Mouse (Mus musculus): ENCODE data around the gene Rab11fip2. TPM values are rescaled to one million over a fixed set of nuclear protein-coding genes. Genes with fewer than 3 reads are reported as not detected.
A peak's percentile ranks its signal among the peaks of the same experiment; 100 is the strongest.

Rab11fip2 gene
- polyA plus RNA-seq (2015; fragmentation: Nextera tagmentation; extraction: Ambion mirVana): 2.2 and 2.9 TPM in 2 replicates

GRCm38 (mm10) chr19:59943322-59943871 lies at the start of gene Rab11fip2:
Rab11fip2 (minus strand) TSS chr19:59943654.
- DNase-seq (ENCODE audit: low spot score): peak; percentile 93
- H3K4me2 ChIP-seq (replicated peaks; ENCODE audit: low read depth): peak within 1 kb of the TSS; percentile 72
- ATAC-seq (ENCODE audit: low FRiP score, low TSS enrichment): peak; percentile 98
- no peak for TF ChIP-seq CTCF (IDR thresholded peaks at IDR 0.05; ENCODE audit: low read depth)
- TF ChIP-seq EP300 (optimal IDR thresholded peaks at IDR 0.05): no peak
- 0% methylated on average over 29 of the region's 72 CpGs for WGBS
- H3K4me3 ChIP-seq (ENCODE audit: low read depth, low read length): peak within 1 kb of the TSS; percentile 85
- H3K27ac ChIP-seq (replicated peaks): peak within 1 kb of the TSS; percentile 92
- no peaks in the 10 kb centered on the region for H3K9me3 ChIP-seq (ENCODE audit: control insufficient read depth, low read length)
- peak within 1 kb of the TSS; percentile 94 for H3K9ac ChIP-seq (ENCODE audit: low read length)
- no peaks in the 10 kb centered on the region for H3K4me1 ChIP-seq (replicated peaks; ENCODE audit: control insufficient read depth, insufficient read depth)
- H3K36me3 ChIP-seq (ENCODE audit: control insufficient read depth, insufficient read depth, low read length): no peaks in the 10 kb centered on the region
- H3K27me3 ChIP-seq (ENCODE audit: control insufficient read depth, insufficient read depth, low read length): no peaks in the 10 kb centered on the region

DNA sequence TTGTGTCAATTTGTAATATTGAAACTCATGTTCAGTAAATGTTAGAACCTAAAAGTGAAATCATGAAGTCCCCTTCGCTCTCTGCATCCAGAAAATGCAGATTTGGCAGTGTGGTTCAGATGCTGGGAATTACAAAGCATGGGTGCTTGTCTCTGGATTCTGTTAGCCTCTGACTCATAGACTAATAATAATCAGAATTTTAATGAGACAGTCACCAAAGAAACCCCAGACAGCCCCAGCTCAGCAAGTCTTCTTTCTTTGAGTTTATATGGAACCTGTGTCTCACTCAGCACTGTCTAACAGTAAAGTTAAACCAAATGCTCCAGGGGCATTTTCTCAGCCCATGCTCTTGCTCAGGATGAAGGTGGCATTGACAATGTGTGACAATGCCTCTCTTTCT lies 38.1 kb upstream of the Rab11fip2 start:
- Histone ChIP-seq H3K9me3 (ENCODE audit: control insufficient read depth, low read length) (no peaks in the 10 kb centered on the region), H3K27me3 (ENCODE audit: control insufficient read depth, insufficient read depth, low read length) (no peaks in the 10 kb centered on the region), H3K9ac (ENCODE audit: low read length) (no peak overlapping the region), H3K4me1 (replicated peaks; ENCODE audit: control insufficient read depth, insufficient read depth) (no peaks in the 10 kb centered on the region), H3K4me3 (ENCODE audit: low read depth, low read length) (no peak overlapping the region), H3K36me3 (ENCODE audit: control insufficient read depth, insufficient read depth, low read length) (no peaks in the 10 kb centered on the region), H3K27ac (replicated peaks) (no peak overlapping the region), H3K4me2 (replicated peaks; ENCODE audit: low read depth) (no peak overlapping the region)
- ATAC-seq (ENCODE audit: low FRiP score, low TSS enrichment) (no peak), DNase-seq (ENCODE audit: low spot score) (no peak)
- TF ChIP-seq EP300 (optimal IDR thresholded peaks at IDR 0.05): no peak
- no peak for TF ChIP-seq CTCF (IDR thresholded peaks at IDR 0.05; ENCODE audit: low read depth)
- WGBS: 79% methylated on average over 1 of the region's 1 CpGs

GRCm38 (mm10) chr19:59954936-59955335 lies 11.5 kb upstream of the Rab11fip2 start:
- Histone ChIP-seq H3K4me2 (replicated peaks; ENCODE audit: low read depth) (no peak overlapping the region), H3K4me1 (replicated peaks; ENCODE audit: control insufficient read depth, insufficient read depth) (no peaks in the 10 kb centered on the region), H3K9me3 (ENCODE audit: control insufficient read depth, low read length) (no peaks in the 10 kb centered on the region), H3K36me3 (ENCODE audit: control insufficient read depth, insufficient read depth, low read length) (no peaks in the 10 kb centered on the region), H3K27me3 (ENCODE audit: control insufficient read depth, insufficient read depth, low read length) (no peaks in the 10 kb centered on the region), H3K9ac (ENCODE audit: low read length) (no peak overlapping the region), H3K27ac (replicated peaks) (no peak overlapping the region), H3K4me3 (ENCODE audit: low read depth, low read length) (no peak overlapping the region)
- ATAC-seq (ENCODE audit: low FRiP score, low TSS enrichment) (no peak), DNase-seq (ENCODE audit: low spot score) (no peak)
- no peak for TF ChIP-seq EP300 (optimal IDR thresholded peaks at IDR 0.05)
- TF ChIP-seq CTCF (IDR thresholded peaks at IDR 0.05; ENCODE audit: low read depth): no peak
- 74% methylated on average over 3 of the region's 3 CpGs for WGBS

GRCm38 (mm10) chr19:59949731-59950130 lies 6.3 kb upstream of the Rab11fip2 start:
- Histone ChIP-seq H3K4me2 (replicated peaks; ENCODE audit: low read depth) (no peak overlapping the region), H3K9ac (ENCODE audit: low read length) (no peak overlapping the region), H3K36me3 (ENCODE audit: control insufficient read depth, insufficient read depth, low read length) (no peaks in the 10 kb centered on the region), H3K4me1 (replicated peaks; ENCODE audit: control insufficient read depth, insufficient read depth) (no peaks in the 10 kb centered on the region), H3K27me3 (ENCODE audit: control insufficient read depth, insufficient read depth, low read length) (no peaks in the 10 kb centered on the region), H3K27ac (replicated peaks) (no peak overlapping the region), H3K4me3 (ENCODE audit: low read depth, low read length) (no peak overlapping the region), H3K9me3 (ENCODE audit: control insufficient read depth, low read length) (no peaks in the 10 kb centered on the region)
- DNase-seq (ENCODE audit: low spot score) (no peak), ATAC-seq (ENCODE audit: low FRiP score, low TSS enrichment) (no peak)
- 86% methylated on average over 5 of the region's 5 CpGs for WGBS
- TF ChIP-seq EP300 (optimal IDR thresholded peaks at IDR 0.05) (no peak), CTCF (IDR thresholded peaks at IDR 0.05; ENCODE audit: low read depth) (no peak)

- no peaks in the 10 kb centered on the region for H3K9me3 ChIP-seq (ENCODE audit: control insufficient read depth, low read length)
- no peak for DNase-seq (ENCODE audit: low spot score)
- peak overlapping the region; percentile 94 for H3K9ac ChIP-seq (ENCODE audit: low read length)
- TF ChIP-seq EP300 (optimal IDR thresholded peaks at IDR 0.05) (no peak), CTCF (IDR thresholded peaks at IDR 0.05; ENCODE audit: low read depth) (no peak)
- peak overlapping the region; percentile 92 for H3K27ac ChIP-seq (replicated peaks)
- no peaks in the 10 kb centered on the region for H3K27me3 ChIP-seq (ENCODE audit: control insufficient read depth, insufficient read depth, low read length)
- 3% methylated on average over 22 of the region's 27 CpGs for WGBS
- peak overlapping the region; percentile 85 for H3K4me3 ChIP-seq (ENCODE audit: low read depth, low read length)
- H3K36me3 ChIP-seq (ENCODE audit: control insufficient read depth, insufficient read depth, low read length): no peaks in the 10 kb centered on the region
- peak; percentile 83 for ATAC-seq (ENCODE audit: low FRiP score, low TSS enrichment)
- no peaks in the 10 kb centered on the region for H3K4me1 ChIP-seq (replicated peaks; ENCODE audit: control insufficient read depth, insufficient read depth)
- peak overlapping the region; percentile 72 for H3K4me2 ChIP-seq (replicated peaks; ENCODE audit: low read depth)
These were observed 635 bp downstream of the Rab11fip2 start for GRCm38 (mm10) chr19:59942716-59943321.

GRCm38 (mm10) chr19:59939711-59940110 lies 3.7 kb downstream of the Rab11fip2 start:
- Histone ChIP-seq H3K27me3 (ENCODE audit: control insufficient read depth, insufficient read depth, low read length) (no peaks in the 10 kb centered on the region), H3K4me3 (ENCODE audit: low read depth, low read length) (no peak overlapping the region), H3K4me2 (replicated peaks; ENCODE audit: low read depth) (no peak overlapping the region), H3K4me1 (replicated peaks; ENCODE audit: control insufficient read depth, insufficient read depth) (no peaks in the 10 kb centered on the region), H3K36me3 (ENCODE audit: control insufficient read depth, insufficient read depth, low read length) (no peaks in the 10 kb centered on the region), H3K9ac (ENCODE audit: low read length) (no peak overlapping the region), H3K9me3 (ENCODE audit: control insufficient read depth, low read length) (no peaks in the 10 kb centered on the region), H3K27ac (replicated peaks) (no peak overlapping the region)
- no peak for ATAC-seq (ENCODE audit: low FRiP score, low TSS enrichment)
- TF ChIP-seq EP300 (optimal IDR thresholded peaks at IDR 0.05) (no peak), CTCF (IDR thresholded peaks at IDR 0.05; ENCODE audit: low read depth) (no peak)
- DNase-seq (ENCODE audit: low spot score): no peak
- 78% methylated on average over 5 of the region's 5 CpGs for WGBS
